Mouse (Mus musculus): ENCODE measurements around the gene Coro2a.

The Coro2a gene

GRCm38 (mm10) chr4:46558672-46559667, 43.0 kb downstream of the Coro2a start:
- DNase-seq (ENCODE audit: low spot score in 2 of 2) = no peak

- peak in 1 of 2 experiments; percentile 40 for DNase-seq (ENCODE audit: low spot score in 2 of 2)
Measured at GRCm38 (mm10) chr4:46556933-46557332, 45.1 kb downstream of the Coro2a start.

GRCm38 (mm10) chr4:46555762-46556161, 46.2 kb downstream of the Coro2a start:
- DNase-seq (ENCODE audit: low spot score in 2 of 2) = no peak

- DNase-seq (ENCODE audit: low spot score in 2 of 2) = no peak
Measured at GRCm38 (mm10) chr4:46554295-46555069, 47.5 kb downstream of the Coro2a start.

GRCm38 (mm10) chr4:46553864-46554263, 48.1 kb downstream of the Coro2a start:
- DNase-seq (ENCODE audit: low spot score in 2 of 2) = peak in 1 of 2 experiments; percentile 57

GRCm38 (mm10) chr4:46550406-46550805, 51.6 kb downstream of the Coro2a start:
- no peak for DNase-seq (ENCODE audit: low spot score in 2 of 2)

- no peak for DNase-seq (ENCODE audit: low spot score in 2 of 2)
Measured at GRCm38 (mm10) chr4:46549979-46550378, 52.0 kb downstream of the Coro2a start.

- DNase-seq (ENCODE audit: low spot score in 2 of 2) = no peak
Measured at GRCm38 (mm10) chr4:46546709-46547108, 55.3 kb downstream of the Coro2a start.

GRCm38 (mm10) chr4:46545498-46545897, 56.5 kb downstream of the Coro2a start:
- DNase-seq (ENCODE audit: low spot score in 2 of 2) = no peak

- no peak for DNase-seq (ENCODE audit: low spot score in 2 of 2)
Measured at GRCm38 (mm10) chr4:46544313-46544712, 57.7 kb downstream of the Coro2a start.

GRCm38 (mm10) chr4:46543366-46544050, 58.5 kb downstream of the Coro2a start:
- DNase-seq (ENCODE audit: low spot score in 2 of 2) = no peak

- no peak for DNase-seq (ENCODE audit: low spot score in 2 of 2)
Measured at GRCm38 (mm10) chr4:46541707-46542106, 60.3 kb downstream of the Coro2a start.

GRCm38 (mm10) chr4:46539167-46539566, 62.8 kb downstream of the Coro2a start:
- DNase-seq (ENCODE audit: low spot score in 2 of 2) = no peak

GRCm38 (mm10) chr4:46535840-46536361, 66.1 kb downstream of the Coro2a start, which contains the start of gene Trim14:
Gene Trim14 (minus strand): TSS chr4:46536141.
- DNase-seq (ENCODE audit: low spot score in 2 of 2) = no peak

GRCm38 (mm10) chr4:46535094-46535830, 66.7 kb downstream of the Coro2a start:
- DNase-seq (ENCODE audit: low spot score in 2 of 2) = no peak

GRCm38 (mm10) chr4:46533934-46534720, 67.9 kb downstream of the Coro2a start:
- DNase-seq (ENCODE audit: low spot score in 2 of 2) = no peak

GRCm38 (mm10) chr4:46532926-46533325, 69.1 kb downstream of the Coro2a start:
- no peak for DNase-seq (ENCODE audit: low spot score in 2 of 2)

GRCm38 (mm10) chr4:46532511-46532910, 69.5 kb downstream of the Coro2a start:
- no peak for DNase-seq (ENCODE audit: low spot score in 2 of 2)

GRCm38 (mm10) chr4:46529722-46530121, 72.3 kb downstream of the Coro2a start:
- DNase-seq (ENCODE audit: low spot score in 2 of 2) = no peak

- DNase-seq (ENCODE audit: low spot score in 2 of 2) = no peak
Measured at GRCm38 (mm10) chr4:46527558-46527926, 74.5 kb downstream of the Coro2a start.

Data from urinary bladder, postnatal 4 days (tissue).